Mouse (Mus musculus) bone marrow macrophage, adult 2 months (primary cell): Measurements from ENCODE around the gene Slc4a1ap.

Experiments used
- CTCF ChIP-seq: IDR thresholded peaks from 2 replicates; pipeline ENCODE4 v1.5.1; 2012; ENCODE audit warnings: low read depth, mild to moderate bottlenecking, low read length, moderate library complexity
- POLR2A ChIP-seq: IDR thresholded peaks from 2 replicates; pipeline ENCODE4 v1.6.1; 2012; ENCODE audit warnings: mild to moderate bottlenecking, low read depth, low read length, borderline replicate concordance

DNA sequence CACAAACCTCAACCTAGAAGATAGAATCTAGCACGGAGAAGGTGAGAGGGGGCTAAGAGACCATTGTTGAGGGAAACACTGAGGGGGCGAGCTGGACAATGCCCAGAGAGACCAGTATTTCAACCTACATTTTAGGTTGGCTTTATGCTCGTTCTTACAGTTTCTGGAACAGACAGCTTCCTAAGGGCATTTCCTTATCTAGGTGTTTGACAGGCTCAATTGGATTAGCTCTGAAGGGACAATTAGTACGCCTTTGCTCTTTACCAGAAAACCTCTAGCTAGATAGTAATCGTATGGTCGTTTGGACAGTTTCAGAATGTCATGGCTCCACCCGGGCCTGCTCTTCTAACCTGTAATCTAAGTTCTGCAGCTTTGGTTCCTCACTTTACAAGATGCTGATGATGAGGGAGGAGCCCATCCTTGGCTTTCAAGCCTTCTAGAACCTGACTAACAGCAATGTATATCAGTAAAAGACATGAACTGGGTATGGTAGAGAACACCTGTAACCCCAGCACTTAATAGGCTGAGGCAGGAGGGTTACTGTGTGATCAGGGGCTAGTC, 74.4 kb downstream of the Slc4a1ap start:
- no peak for TF ChIP-seq CTCF
- no peak for TF ChIP-seq POLR2A
